ENCODE assay signal across 8 mouse cellular contexts in the genomic region with DNA sequence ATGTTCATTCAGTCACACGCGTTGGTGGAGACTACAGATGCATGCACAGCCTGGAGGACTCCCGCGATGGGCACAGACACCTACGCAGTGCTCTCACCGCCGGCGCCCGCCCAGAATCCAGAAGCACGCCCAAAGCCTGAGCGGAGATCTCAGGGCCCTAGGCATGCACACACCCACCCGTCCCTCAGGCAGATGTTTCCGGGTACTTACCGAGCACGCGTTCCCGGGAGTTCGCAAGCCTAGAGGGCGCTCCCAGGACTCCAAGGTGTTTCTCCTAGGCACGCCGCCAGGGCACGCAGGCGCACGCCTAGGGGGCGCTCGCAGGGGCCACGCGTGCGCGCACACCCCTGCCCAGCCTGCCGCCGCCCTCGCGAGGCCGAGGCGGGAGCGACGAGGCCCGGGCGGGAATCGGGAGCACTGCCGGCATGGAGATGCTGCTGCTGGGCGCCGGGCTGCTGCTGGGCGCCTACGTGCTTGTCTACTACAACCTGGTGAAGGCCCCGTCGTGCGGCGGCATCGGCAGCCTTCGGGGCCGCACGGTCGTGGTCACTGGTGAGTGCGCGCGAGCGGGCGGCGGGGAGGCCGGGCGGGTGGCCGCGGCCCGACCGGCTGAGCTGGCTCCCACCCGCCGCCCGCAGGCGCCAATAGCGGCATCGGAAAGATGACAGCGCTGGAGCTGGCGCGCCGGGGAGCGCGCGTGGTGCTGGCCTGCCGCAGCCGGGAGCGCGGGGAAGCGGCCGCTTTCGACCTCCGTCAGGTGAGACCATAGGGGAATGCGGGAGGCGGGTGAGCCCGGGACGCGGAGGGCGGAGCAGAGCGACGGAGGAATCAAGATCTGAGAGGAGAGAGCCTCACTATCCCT. TPM values are rescaled to one million over a fixed set of nuclear protein-coding genes. Genes with fewer than 3 reads are reported as not detected.
A peak's percentile ranks its signal among the peaks of the same experiment; 100 is the strongest.
DNase-seq lines count a peak whose midpoint lies in the region; ATAC-seq and TF ChIP-seq lines count a peak whose summit lies in the region.

A gene (plus strand): TSS at position 334 of the 862 bp plus-strand sequence.

- peak; percentile 99 for TF ChIP-seq CTCF in C2C12 (IDR thresholded peaks at IDR 0.05; ENCODE audit: control insufficient read depth, insufficient read depth, insufficient read length)
- TF ChIP-seq CTCF in brain, embryonic 14.5 days (IDR thresholded peaks at IDR 0.05; ENCODE audit: borderline replicate concordance, extremely low read depth, insufficient read depth, insufficient read length) = peak; percentile 89

- peaks cover 45% of the 10 kb centered on the region for H3K36me3 ChIP-seq in C2C12 (ENCODE audit: control insufficient read depth, insufficient read depth)
- peaks cover 87% of the 10 kb centered on the region for H3K36me3 ChIP-seq in erythroblast, embryonic 14.5 days (ENCODE audit: control insufficient read depth)
- peaks cover 40% of the 10 kb centered on the region for H3K36me3 ChIP-seq in heart, embryonic 13.5 days
- peaks cover 69% of the 10 kb centered on the region for H3K36me3 ChIP-seq in liver, embryonic 12.5 days
- H3K36me3 ChIP-seq in stomach, embryonic 15.5 days = peaks cover 28% of the 10 kb centered on the region

- no peaks in the 10 kb centered on the region for H3K79me3 ChIP-seq in C2C12 (ENCODE audit: low read depth)

- peak within 1 kb of the TSS; percentile 87 for H3ac ChIP-seq in C2C12 (ENCODE audit: control insufficient read depth, insufficient read length, low read depth)

- H3K4me1 ChIP-seq in erythroblast, embryonic 14.5 days (ENCODE audit: control insufficient read depth) = peaks cover 69% of the 10 kb centered on the region
- peaks cover 30% of the 10 kb centered on the region for H3K4me1 ChIP-seq in heart, embryonic 13.5 days
- peaks cover 64% of the 10 kb centered on the region for H3K4me1 ChIP-seq in liver, embryonic 12.5 days
- peaks cover 19% of the 10 kb centered on the region for H3K4me1 ChIP-seq in stomach, embryonic 15.5 days

- H3K27me3 ChIP-seq in C2C12 (ENCODE audit: control insufficient read depth, insufficient read depth, insufficient read length) = no peaks in the 10 kb centered on the region
- no peaks in the 10 kb centered on the region for H3K27me3 ChIP-seq in erythroblast, embryonic 14.5 days (ENCODE audit: control insufficient read depth)
- no peaks in the 10 kb centered on the region for H3K27me3 ChIP-seq in heart, embryonic 13.5 days (replicated peaks)
- no peaks in the 10 kb centered on the region for H3K27me3 ChIP-seq in liver, embryonic 12.5 days (replicated peaks)
- H3K27me3 ChIP-seq in stomach, embryonic 15.5 days (replicated peaks) = no peaks in the 10 kb centered on the region

- H3K79me2 ChIP-seq in C2C12 (ENCODE audit: control insufficient read depth, insufficient read depth) = peaks cover 39% of the 10 kb centered on the region

- H3K9me3 ChIP-seq in erythroblast, embryonic 14.5 days (ENCODE audit: control insufficient read depth, low read length) = no peaks in the 10 kb centered on the region
- no peaks in the 10 kb centered on the region for H3K9me3 ChIP-seq in heart, embryonic 13.5 days
- H3K9me3 ChIP-seq in liver, embryonic 12.5 days (replicated peaks) = no peaks in the 10 kb centered on the region
- no peaks in the 10 kb centered on the region for H3K9me3 ChIP-seq in stomach, embryonic 15.5 days

- peak; percentile 96 for DNase-seq in brain, embryonic 14.5 days (ENCODE audit: low read depth)
- peak; percentile 96 for DNase-seq in kidney, postnatal 10 days
- peak; percentile 56 to 75 for DNase-seq in natural killer cell, adult 2 months (ENCODE audit: low spot score in 2 of 2)

- peak; percentile 84 for TF ChIP-seq POLR2A in brain, embryonic 14.5 days (IDR thresholded peaks at IDR 0.05; ENCODE audit: borderline replicate concordance, extremely low read depth, insufficient read depth, insufficient read length, poor library complexity, severe bottlenecking)

- H3K9ac ChIP-seq in heart, embryonic 13.5 days = peak within 1 kb of the TSS; percentile 90
- peak within 1 kb of the TSS; percentile 89 for H3K9ac ChIP-seq in liver, embryonic 12.5 days
- peak within 1 kb of the TSS; percentile 65 for H3K9ac ChIP-seq in stomach, embryonic 15.5 days

- peak within 1 kb of the TSS; percentile 92 for H3K4me2 ChIP-seq in heart, embryonic 13.5 days
- H3K4me2 ChIP-seq in liver, embryonic 12.5 days = peak within 1 kb of the TSS; percentile 97
- peak within 1 kb of the TSS; percentile 97 for H3K4me2 ChIP-seq in stomach, embryonic 15.5 days

- under 1% methylated on average over 95 of the region's 96 CpGs for WGBS in heart, embryonic 13.5 days
- WGBS in liver, embryonic 12.5 days (ENCODE audit: insufficient replicate concordance) = 2% methylated on average over 95 of the region's 96 CpGs
- WGBS in stomach, embryonic 15.5 days = under 1% methylated on average over 94 of the region's 96 CpGs

- peak; percentile 86 for ATAC-seq in heart, embryonic 13.5 days (ENCODE audit: extremely low read depth, insufficient number of reproducible peaks, low FRiP score, low TSS enrichment)
- peak; percentile 92 for ATAC-seq in liver, embryonic 12.5 days
- ATAC-seq in stomach, embryonic 15.5 days (ENCODE audit: insufficient read depth, low FRiP score, low read depth) = peak; percentile 91

- peak within 1 kb of the TSS; percentile 88 for H3K27ac ChIP-seq in heart, embryonic 13.5 days (replicated peaks)
- peak within 1 kb of the TSS; percentile 92 for H3K27ac ChIP-seq in liver, embryonic 12.5 days
- H3K27ac ChIP-seq in stomach, embryonic 15.5 days = peak within 1 kb of the TSS; percentile 89

- H3K4me3 ChIP-seq in C2C12 (ENCODE audit: insufficient read depth, poor library complexity, severe bottlenecking) = peak within 1 kb of the TSS; percentile 46
- H3K4me3 ChIP-seq in erythroblast, embryonic 14.5 days (replicated peaks) = peak within 1 kb of the TSS; percentile 88
- H3K4me3 ChIP-seq in heart, embryonic 13.5 days = peak within 1 kb of the TSS; percentile 81
- H3K4me3 ChIP-seq in liver, embryonic 12.5 days = peak within 1 kb of the TSS; percentile 80
- peak within 1 kb of the TSS; percentile 71 for H3K4me3 ChIP-seq in stomach, embryonic 15.5 days (replicated peaks)

TF ChIP-seq in C2C12, 6 proteins besides CTCF, POLR2A, EP300 and RAD21:
- TF ChIP-seq MAX (IDR thresholded peaks at IDR 0.05) (peak; percentile 99), MYOD1 (IDR thresholded peaks at IDR 0.05; ENCODE audit: control insufficient read depth, insufficient read length, low read depth) (no peak)

RNA-seq across cellular contexts. Expression of the gene that starts here (rescaled TPM):
- polyA plus RNA-seq in C2C12 (2012; fragmentation: generic; extraction: Trizol) = 16.7 TPM
- 30.9 and 38.7 TPM in 2 replicates for polyA plus RNA-seq in brain, embryonic 14.5 days (2012; rRNA removed)
- 4.7 and 5.1 TPM in 2 replicates for polyA plus RNA-seq in erythroblast, embryonic 14.5 days (2012)
- polyA plus RNA-seq in heart, embryonic 13.5 days (2015; fragmentation: Nextera tagmentation; extraction: Ambion mirVana) = 13.2 and 14.1 TPM in 2 replicates
- 25.4 and 26.4 TPM in 2 replicates for polyA plus RNA-seq in liver, embryonic 12.5 days (2016; fragmentation: Nextera tagmentation; extraction: Ambion mirVana)
- 17.3 and 19.4 TPM in 2 replicates for polyA plus RNA-seq in stomach, embryonic 15.5 days (2015; fragmentation: Nextera tagmentation; extraction: Ambion mirVana)

Comparison
In these comparisons a context has a peak if more than half of its experiments do, and no peak if none do; other contexts are left out.
1. Peak in every context shown above with its lines: DNase-seq, ATAC-seq, H3K4me3 ChIP-seq and H3K27ac ChIP-seq.